Mouse (Mus musculus): ENCODE measurements at regions not wholly inside any gene's neighbourhood (a gene's known extent, or its start where the extent isn't known, plus 50 kb on each side); places are given as distances from the start of the nearest gene placed in this dataset.
A peak's percentile ranks its signal among the peaks of the same experiment; 100 is the strongest.

DNA sequence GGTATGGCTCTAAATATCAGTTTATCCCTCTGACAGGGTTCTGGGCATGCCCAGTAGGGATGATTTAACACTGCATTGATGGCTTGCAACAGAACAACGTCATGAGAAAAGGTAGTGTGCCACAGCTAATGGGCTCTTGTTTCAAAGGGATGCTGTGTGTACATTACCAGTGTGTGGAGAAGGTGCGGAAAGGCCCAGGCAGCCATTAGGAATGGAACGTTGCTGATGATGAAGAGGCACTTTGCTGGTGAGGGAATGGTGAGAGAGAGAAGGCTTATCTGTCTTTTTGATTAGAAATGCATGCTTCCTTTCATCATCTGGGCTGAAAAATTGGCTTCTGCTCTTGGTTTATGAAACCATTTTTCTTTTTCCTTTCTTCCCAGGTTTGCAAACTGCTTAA is 432.3 kb downstream of the Meis1 start:
- TF ChIP-seq CTCF (IDR thresholded peaks at IDR 0.05): no peak
- Histone ChIP-seq H3K27ac (no peak overlapping the region), H3K4me3 (no peak overlapping the region)
- intact Hi-C loops (cut with DNase I): no loop called here
- no peak for DNase-seq

DNA sequence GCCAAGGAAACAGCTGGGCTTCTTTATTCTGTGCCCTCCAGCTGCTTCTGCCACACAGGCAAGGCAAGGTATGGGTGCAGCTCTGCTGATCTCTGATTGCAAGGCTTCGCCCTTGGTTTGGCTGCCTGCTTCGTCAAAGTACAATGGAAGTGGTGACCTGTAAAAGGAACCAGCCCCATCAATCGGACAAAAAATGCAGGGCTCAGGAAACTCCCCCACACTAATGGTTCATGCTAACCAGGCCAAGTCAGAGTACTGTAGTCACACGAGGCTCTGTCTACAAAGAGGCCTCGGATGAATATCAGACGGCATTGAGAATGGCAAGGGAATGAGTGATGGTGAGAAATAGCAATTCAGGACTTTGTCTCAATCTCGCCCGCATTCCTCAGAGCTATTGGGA is 433.8 kb downstream of the Meis1 start:
- no peak overlapping the region for H3K27ac ChIP-seq
- no peak for DNase-seq
- TF ChIP-seq CTCF (IDR thresholded peaks at IDR 0.05): no peak
- intact Hi-C loops (cut with DNase I): no loop called here
- no peak overlapping the region for H3K4me3 ChIP-seq

DNA sequence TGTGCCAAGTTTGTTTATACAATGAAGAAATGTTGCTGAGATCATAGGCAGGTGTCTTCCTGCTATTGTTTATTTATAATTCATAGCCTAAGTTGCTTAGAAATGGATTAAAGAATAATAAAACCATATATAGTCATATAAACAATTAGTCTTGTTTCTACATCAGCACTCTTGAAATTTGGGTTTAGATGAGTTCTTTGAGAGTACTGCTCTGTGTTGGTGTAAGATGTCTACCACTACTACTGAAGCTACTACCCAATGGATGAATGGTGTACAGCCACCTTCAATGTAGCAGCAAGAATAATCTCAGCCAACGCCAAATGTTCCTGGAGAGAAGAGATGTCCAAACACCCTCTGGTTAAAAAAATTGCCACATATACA is 436.0 kb downstream of the Meis1 start:
- Histone ChIP-seq H3K27ac (no peak overlapping the region), H3K4me3 (no peak overlapping the region)
- intact Hi-C loops (cut with DNase I): no loop called here
- no peak for DNase-seq
- no peak for TF ChIP-seq CTCF (IDR thresholded peaks at IDR 0.05)

DNA sequence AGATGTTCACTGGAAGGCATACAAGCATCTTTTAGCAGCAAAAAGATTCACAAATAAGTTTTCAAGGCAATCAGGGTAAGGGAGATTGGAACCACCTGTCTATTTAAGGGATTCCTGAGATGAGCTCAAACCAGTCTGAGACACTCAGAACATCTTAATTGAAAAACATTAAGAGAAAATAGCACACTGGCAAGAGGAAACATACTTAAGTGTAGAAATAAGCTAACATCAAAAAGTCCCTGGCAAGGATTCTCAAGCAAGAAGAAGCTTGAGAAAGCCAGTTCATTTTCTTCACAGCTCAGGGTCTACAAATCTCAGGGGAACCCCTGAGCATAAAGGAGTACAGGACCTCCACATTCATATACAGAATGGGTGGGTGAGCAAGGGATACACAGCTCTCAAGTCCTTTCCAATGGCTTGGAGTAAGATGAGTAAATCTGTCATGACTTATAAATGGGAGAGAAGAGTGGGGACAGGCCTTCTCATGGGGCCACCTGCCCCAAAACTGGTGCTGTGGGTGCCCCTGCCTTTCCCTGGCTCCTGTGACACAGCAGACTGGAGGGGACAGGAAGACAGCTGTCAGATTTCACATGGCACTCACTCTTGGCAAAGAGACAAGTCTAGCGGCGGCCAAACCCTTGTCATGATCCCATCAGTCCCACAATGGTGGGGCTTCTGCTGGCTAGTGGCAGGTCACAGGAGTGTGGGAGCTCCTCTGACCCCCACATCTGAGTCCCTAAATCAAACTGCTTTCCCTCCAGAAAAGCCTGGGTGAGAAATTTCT is 436.6 kb downstream of the Meis1 start:
- intact Hi-C loops (cut with DNase I): no loop called here
- Histone ChIP-seq H3K27ac (no peak overlapping the region), H3K4me3 (no peak overlapping the region)
- peak; percentile 26 for DNase-seq
- no peak for TF ChIP-seq CTCF (IDR thresholded peaks at IDR 0.05)

DNA sequence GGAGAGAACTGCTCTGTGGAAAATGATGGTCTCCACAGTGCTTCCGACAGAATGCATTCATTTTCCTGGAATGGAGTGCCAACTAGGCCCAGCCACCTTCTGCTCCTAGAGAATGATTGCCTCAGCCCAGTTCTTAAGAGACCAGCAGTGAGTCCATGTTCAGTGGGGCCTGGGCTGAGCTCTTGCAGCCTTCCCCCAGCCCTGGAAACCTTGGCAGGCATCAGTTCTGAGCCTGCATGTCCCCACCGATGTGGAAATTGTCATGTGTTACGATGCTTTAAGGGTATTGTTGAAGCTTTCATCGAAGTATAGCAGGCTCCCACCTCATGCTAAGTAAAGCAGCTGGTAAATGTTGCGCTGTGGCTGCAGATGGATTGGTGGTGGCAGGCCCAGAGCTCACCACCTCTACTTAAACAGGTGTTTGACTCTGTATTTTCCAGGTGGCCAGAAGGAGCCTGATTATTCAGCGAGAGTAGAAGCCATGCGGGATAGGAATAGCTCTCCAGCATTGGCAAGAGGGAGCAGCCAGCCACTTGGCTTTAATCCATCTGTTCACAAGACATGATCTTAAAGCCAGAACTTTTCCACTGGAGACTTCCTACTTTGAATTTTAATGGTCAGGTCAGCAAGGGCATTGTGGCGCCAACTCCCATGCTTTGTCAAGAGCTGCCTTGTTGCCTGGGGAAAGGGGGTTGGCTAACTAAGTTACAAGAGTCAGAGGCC is 437.5 kb downstream of the Meis1 start:
- no peak overlapping the region for H3K4me3 ChIP-seq
- intact Hi-C loops (cut with DNase I): no loop called here
- peak; percentile 17 for DNase-seq
- no peak for TF ChIP-seq CTCF (IDR thresholded peaks at IDR 0.05)
- no peak overlapping the region for H3K27ac ChIP-seq

DNA sequence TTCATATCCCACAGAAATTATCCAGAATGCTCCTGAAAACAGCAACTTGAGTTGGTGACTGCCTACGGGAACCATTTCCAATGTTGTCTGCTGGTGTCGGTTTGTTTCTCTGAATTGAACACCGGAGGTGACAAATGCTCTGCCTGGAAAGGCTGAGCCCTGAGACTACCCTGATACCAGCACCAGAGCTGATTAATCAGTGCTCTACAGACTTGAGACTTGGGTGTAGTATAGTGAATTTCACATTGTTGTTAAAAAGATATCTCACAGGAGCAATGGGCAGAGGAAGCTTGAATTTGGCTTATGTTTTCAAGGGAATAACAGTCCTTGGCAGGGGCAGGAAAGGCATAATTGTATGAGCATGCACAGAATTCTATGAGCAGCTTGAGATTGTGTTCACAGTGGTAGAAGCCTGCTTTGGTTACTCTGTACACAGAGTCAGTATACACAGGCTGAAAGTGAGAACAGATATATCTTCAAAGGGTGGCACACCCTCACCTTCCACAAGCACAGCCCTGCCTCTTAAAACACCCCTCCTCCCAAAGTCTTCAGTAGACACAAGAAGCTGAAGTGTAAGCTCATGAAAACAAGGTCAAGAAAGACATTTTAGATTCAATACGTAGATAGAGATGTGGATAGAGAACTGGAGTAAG is 447.1 kb downstream of the Meis1 start:
- no peak for DNase-seq
- intact Hi-C loops (cut with DNase I): no loop called here
- TF ChIP-seq CTCF (IDR thresholded peaks at IDR 0.05): no peak
- Histone ChIP-seq H3K27ac (no peak overlapping the region), H3K4me3 (no peak overlapping the region)

DNA sequence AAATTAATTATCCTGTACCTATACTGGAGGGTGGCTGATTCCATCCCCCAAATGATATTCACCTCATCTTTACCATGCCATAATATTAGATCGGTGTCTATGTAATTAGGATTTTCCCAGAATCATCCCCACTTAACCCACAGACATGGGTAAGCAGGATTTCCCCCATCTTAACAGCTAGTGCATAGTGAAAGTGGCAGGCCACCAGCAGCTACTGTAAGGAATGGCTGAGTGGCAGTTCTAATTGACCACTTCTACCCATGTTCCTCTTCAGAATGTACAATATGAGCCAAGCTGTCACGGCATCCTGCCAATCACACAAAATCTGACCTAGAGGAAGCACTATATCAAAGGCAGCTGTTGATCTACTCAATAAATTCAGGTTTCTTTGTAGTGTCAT is 455.8 kb downstream of the Meis1 start:
- TF ChIP-seq CTCF (IDR thresholded peaks at IDR 0.05): no peak
- H3K4me3 ChIP-seq: no peak overlapping the region
- H3K27ac ChIP-seq: no peak overlapping the region
- DNase-seq: no peak
- intact Hi-C loops (cut with DNase I): no loop called here

DNA sequence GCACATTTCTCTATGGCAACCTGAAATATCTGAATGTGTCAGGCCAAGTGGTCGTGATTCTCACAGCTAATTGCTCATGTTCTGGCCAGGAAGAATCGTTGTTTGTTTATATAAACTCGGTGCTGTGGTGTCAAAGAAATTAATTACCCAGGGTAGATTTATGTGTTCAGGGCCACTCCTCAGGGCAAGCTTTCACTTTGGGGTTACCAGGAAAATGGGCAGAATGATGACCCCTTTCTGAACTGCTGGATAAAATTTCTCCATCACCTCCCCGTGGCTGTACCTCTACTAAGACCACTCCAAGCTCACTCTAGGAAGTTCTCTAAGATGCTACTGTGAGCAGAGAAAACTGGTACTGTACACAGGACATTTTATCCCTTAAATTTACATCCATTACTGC is 460.1 kb downstream of the Meis1 start:
- intact Hi-C loops (cut with DNase I): no loop called here
- no peak for TF ChIP-seq CTCF (IDR thresholded peaks at IDR 0.05)

DNA sequence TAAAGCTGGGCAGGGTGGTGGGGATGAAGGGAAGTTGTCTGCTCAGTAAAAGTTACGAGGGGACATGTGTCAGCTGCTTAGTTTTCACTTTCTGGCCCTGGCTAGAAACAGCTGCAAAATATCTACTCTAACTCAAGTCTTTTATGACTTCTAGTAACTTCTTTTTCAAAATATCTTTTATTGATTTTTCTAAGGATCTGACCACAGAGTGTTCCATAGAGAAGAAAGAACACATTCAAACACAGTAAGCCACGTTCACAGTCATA is 483.3 kb downstream of the Meis1 start:
- no peak overlapping the region for H3K27ac ChIP-seq
- H3K4me3 ChIP-seq: no peak overlapping the region
- intact Hi-C loops (cut with DNase I): no loop called here
- TF ChIP-seq CTCF (IDR thresholded peaks at IDR 0.05): no peak
- no peak for DNase-seq

More for the DNA sequence above, 460.1 kb downstream of the Meis1 start:
- H3K4me3 ChIP-seq: no peak overlapping the region
- H3K27ac ChIP-seq: no peak overlapping the region
- DNase-seq: no peak

DNA sequence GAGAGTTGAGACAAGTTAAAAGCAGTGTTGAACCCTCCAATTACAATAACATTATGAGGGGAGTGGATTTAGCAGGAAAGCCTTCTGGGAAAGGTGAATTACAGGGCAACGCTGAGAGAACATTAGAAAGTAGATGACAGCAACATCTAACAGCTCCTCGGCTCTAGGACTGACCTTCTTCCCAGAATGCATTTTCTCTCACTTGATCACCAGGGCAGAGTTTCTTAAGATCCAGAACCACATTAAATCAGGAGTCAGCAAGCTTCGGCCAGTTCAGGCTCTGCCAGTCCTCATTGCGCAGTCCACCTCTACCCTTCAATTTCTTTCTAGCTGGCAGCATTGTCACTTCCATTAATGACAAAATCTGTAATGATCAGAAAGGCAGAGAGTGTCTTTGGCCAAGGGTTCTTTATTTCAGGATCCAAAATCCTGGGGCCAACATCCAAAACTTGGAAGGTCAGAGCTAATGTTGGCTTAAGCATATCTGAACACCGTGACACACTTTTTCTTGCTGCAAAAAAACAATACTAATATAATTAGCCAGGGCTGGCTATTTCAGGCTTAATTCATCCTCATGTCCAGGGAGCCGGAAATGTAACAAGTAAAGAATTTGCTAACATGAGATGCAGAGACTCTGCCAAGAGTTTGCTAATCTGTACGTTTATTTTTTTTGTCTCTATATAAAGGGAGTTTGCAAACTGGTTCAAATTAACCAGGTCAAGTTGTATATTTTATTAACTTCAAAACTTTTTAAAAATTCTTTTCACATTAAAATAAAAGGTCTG is 483.8 kb downstream of the Meis1 start:
- no peak overlapping the region for H3K4me3 ChIP-seq
- DNase-seq: no peak
- intact Hi-C loops (cut with DNase I): no loop called here
- TF ChIP-seq CTCF (IDR thresholded peaks at IDR 0.05): no peak
- H3K27ac ChIP-seq: no peak overlapping the region

DNA sequence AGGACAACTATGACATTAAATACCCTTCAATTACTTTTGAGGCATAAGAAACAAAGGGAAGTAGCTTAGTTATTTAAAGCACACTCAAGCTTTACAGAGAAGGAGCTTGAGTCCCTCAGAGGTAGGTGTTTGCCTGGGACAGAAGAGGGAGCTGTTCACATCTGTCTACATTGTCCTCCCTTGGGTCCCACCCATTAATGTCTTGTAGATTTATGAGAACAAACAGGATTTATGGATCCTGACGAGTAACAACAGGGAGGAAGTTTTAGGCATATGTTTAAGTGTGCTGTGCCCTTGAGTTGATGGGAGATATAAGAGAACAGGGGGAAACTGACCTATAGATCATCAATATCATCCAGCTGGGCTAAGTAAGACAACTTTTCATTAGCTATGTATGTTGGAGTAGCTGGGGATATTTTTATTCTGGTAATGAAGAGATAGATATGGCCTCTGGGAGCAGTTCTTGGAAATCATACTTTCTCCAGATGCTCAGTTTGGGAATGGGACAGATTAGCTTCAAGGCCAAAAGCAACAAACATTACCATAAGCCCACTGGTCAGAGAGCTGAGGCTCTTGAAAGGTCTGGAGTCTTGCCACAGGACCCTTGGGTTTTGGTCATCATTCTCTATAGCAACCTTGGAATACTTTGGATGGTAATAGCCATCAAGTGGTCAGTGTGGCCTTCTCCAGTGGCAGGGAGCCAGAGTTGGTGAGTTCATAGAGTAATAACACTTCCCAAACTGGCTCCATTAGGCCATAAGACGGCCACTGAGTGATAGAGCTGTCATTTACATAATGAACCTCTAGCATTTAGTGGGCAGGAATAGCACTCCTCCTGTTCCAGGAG is 487.3 kb downstream of the Meis1 start:
- no peak overlapping the region for H3K4me3 ChIP-seq
- H3K27ac ChIP-seq: no peak overlapping the region
- intact Hi-C loops (cut with DNase I): no loop called here
- no peak for TF ChIP-seq CTCF (IDR thresholded peaks at IDR 0.05)
- peak; percentile 21 for DNase-seq

DNA sequence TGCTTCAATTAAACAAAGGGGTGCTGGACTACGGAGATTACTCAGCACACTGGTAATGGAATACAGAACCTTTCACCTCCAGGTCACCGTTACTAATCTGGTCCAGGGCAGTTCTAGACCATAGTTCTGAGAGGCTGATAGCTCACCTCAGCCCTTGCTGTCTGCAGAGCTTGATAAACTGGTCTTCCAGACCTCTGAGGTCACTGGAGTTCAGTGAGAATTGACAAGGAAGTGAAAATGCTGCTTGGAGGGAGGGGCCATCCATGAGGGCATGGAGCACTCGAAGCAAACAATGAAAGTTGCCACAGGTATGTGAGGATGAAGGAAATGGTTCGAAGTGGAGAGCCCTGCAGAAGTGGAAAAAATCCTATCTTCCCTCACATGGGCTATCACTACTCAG is 490.2 kb downstream of the Meis1 start:
- no peak for DNase-seq
- no peak overlapping the region for H3K4me3 ChIP-seq
- H3K27ac ChIP-seq: no peak overlapping the region
- intact Hi-C loops (cut with DNase I): no loop called here
- TF ChIP-seq CTCF (IDR thresholded peaks at IDR 0.05): no peak
